Mouse (Mus musculus) heart, embryonic 15.5 days (tissue): ENCODE results near the gene Daam1. TPM values are rescaled to one million over a fixed set of nuclear protein-coding genes. Genes with fewer than 3 reads are reported as not detected.
A peak's percentile ranks its signal among the peaks of the same experiment; 100 is the strongest.

Experiments used
- ATAC-seq: fragments of 200-750 bp; cut with Nextera tagmentation; replicated peaks from 2 replicates; pipeline ENCODE4 v1.8.0; 2017; ENCODE audit warnings: low read depth, moderate TSS enrichment; ENCODE audit not compliant: insufficient number of reproducible peaks, insufficient read depth, low FRiP score
- H3K27ac ChIP-seq: fragments of 300-500 bp; sonication (generic); 2 replicates; pipeline ENCODE4 v1.5.1; 2015; ENCODE audit warnings: mild to moderate bottlenecking, inconsistent platforms
- H3K27me3 ChIP-seq: fragments of 300-500 bp; sonication (generic); 2 replicates; pipeline ENCODE4 v1.6.1; 2015; ENCODE audit warnings: inconsistent platforms
- H3K36me3 ChIP-seq: fragments of 300-500 bp; sonication (generic); 2 replicates; pipeline ENCODE4 v1.6.1; 2015; ENCODE audit warnings: mild to moderate bottlenecking, inconsistent platforms
- H3K4me1 ChIP-seq: fragments of 300-500 bp; sonication (generic); replicated peaks from 2 replicates; pipeline ENCODE4 v1.6.1; 2015; ENCODE audit warnings: inconsistent platforms
- H3K4me2 ChIP-seq: fragments of 300-500 bp; sonication (generic); 2 replicates; pipeline ENCODE4 v1.6.1; 2015; ENCODE audit warnings: inconsistent platforms, mild to moderate bottlenecking, moderate library complexity
- H3K4me3 ChIP-seq: fragments of 300-500 bp; sonication (generic); 2 replicates; pipeline ENCODE4 v1.5.1; 2015; ENCODE audit warnings: mild to moderate bottlenecking, inconsistent platforms
- H3K9ac ChIP-seq: fragments of 300-500 bp; sonication (generic); 2 replicates; pipeline ENCODE4 v1.6.1; 2015; ENCODE audit warnings: mild to moderate bottlenecking, inconsistent platforms
- H3K9me3 ChIP-seq: fragments of 300-500 bp; sonication (generic); replicated peaks from 2 replicates; pipeline ENCODE4 v1.6.1; 2016; ENCODE audit warnings: inconsistent platforms
- WGBS: fragments of 180-500 bp; shearing (Covaris S2); methylation state at CpG from one replicate; pipeline ENCODE4 v1.1.7; 2015; ENCODE audit warnings: mixed read lengths; 5-methylcytosine and 5-hydroxymethylcytosine counted together
- polyA plus RNA-seq: library from polyadenylated mRNA; unstranded; fragments of >200 nt; fragmentation: Nextera tagmentation; extraction: Ambion mirVana; gene quantifications from 2 replicates; pipeline ENCODE4 v1.2.1, GENCODE M21; 2015

The Daam1 gene
- polyA plus RNA-seq, 1 experiment from 2014 or later: 20.9 TPM

GRCm38 (mm10) chr12:72031171-72031570 is 200.3 kb downstream of the Daam1 start:
- Histone ChIP-seq H3K9ac (no peak overlapping the region), H3K36me3 (no peaks in the 10 kb centered on the region), H3K27ac (peak overlapping the region; percentile 41), H3K4me3 (no peak overlapping the region), H3K4me2 (no peak overlapping the region), H3K4me1 (peaks cover 2% of the 10 kb centered on the region), H3K9me3 (no peaks in the 10 kb centered on the region), H3K27me3 (no peaks in the 10 kb centered on the region)
- 60% methylated on average over 5 of the region's 5 CpGs for WGBS
- no peak for ATAC-seq

GRCm38 (mm10) chr12:72031794-72032193 is 200.9 kb downstream of the Daam1 start:
- H3K36me3 ChIP-seq: no peaks in the 10 kb centered on the region
- H3K9ac ChIP-seq: no peak overlapping the region
- H3K4me1 ChIP-seq: peaks cover 8% of the 10 kb centered on the region
- ATAC-seq: no peak
- H3K4me3 ChIP-seq: no peak overlapping the region
- no peak overlapping the region for H3K4me2 ChIP-seq
- WGBS: 71% methylated on average over 6 of the region's 6 CpGs
- H3K27me3 ChIP-seq: no peaks in the 10 kb centered on the region
- no peaks in the 10 kb centered on the region for H3K9me3 ChIP-seq
- peak overlapping the region; percentile 41 for H3K27ac ChIP-seq

GRCm38 (mm10) chr12:72036097-72036661 is 205.3 kb downstream of the Daam1 start:
- WGBS: 24% methylated on average over 9 of the region's 9 CpGs
- no peaks in the 10 kb centered on the region for H3K36me3 ChIP-seq
- peak overlapping the region; percentile 76 for H3K27ac ChIP-seq
- H3K4me3 ChIP-seq: no peak overlapping the region
- no peak overlapping the region; the same call in 1 of the 2 replicates for H3K9ac ChIP-seq
- H3K4me2 ChIP-seq: no peak overlapping the region
- H3K9me3 ChIP-seq: no peaks in the 10 kb centered on the region
- ATAC-seq: peak; percentile 39; the same call in 1 of the 2 replicates
- H3K4me1 ChIP-seq: peaks cover 24% of the 10 kb centered on the region
- no peaks in the 10 kb centered on the region for H3K27me3 ChIP-seq

- no peaks in the 10 kb centered on the region for H3K27me3 ChIP-seq
- no peak overlapping the region for H3K9ac ChIP-seq
- H3K4me1 ChIP-seq: peaks cover 24% of the 10 kb centered on the region
- no peaks in the 10 kb centered on the region for H3K36me3 ChIP-seq
- WGBS: 68% methylated on average over 6 of the region's 6 CpGs
- no peak overlapping the region for H3K4me3 ChIP-seq
- H3K9me3 ChIP-seq: no peaks in the 10 kb centered on the region
- no peak overlapping the region for H3K4me2 ChIP-seq
- peak overlapping the region; percentile 76; the same call in 1 of the 2 replicates for H3K27ac ChIP-seq
- no peak for ATAC-seq
Measured at GRCm38 (mm10) chr12:72037049-72037448, 206.2 kb downstream of the Daam1 start.

- Histone ChIP-seq H3K4me2 (no peak overlapping the region), H3K36me3 (no peaks in the 10 kb centered on the region), H3K4me3 (no peak overlapping the region), H3K27me3 (no peaks in the 10 kb centered on the region), H3K27ac (peak overlapping the region; percentile 21; the same call in 1 of the 2 replicates), H3K9ac (no peak overlapping the region), H3K9me3 (no peaks in the 10 kb centered on the region), H3K4me1 (peaks cover 24% of the 10 kb centered on the region)
- 22% methylated on average over 2 of the region's 2 CpGs for WGBS
- no peak for ATAC-seq
Measured at GRCm38 (mm10) chr12:72038866-72039265, 208.0 kb downstream of the Daam1 start.

- peak overlapping the region; percentile 21; the same call in 1 of the 2 replicates for H3K27ac ChIP-seq
- H3K27me3 ChIP-seq: no peaks in the 10 kb centered on the region
- H3K36me3 ChIP-seq: no peaks in the 10 kb centered on the region
- H3K4me3 ChIP-seq: no peak overlapping the region
- no peak overlapping the region for H3K4me2 ChIP-seq
- H3K4me1 ChIP-seq: peaks cover 24% of the 10 kb centered on the region
- 34% methylated on average over 8 of the region's 8 CpGs for WGBS
- no peak overlapping the region for H3K9ac ChIP-seq
- no peaks in the 10 kb centered on the region for H3K9me3 ChIP-seq
- ATAC-seq: no peak
Measured at GRCm38 (mm10) chr12:72039501-72039900, 208.6 kb downstream of the Daam1 start.

GRCm38 (mm10) chr12:72041238-72041637 is 210.4 kb downstream of the Daam1 start:
- H3K27me3 ChIP-seq: no peaks in the 10 kb centered on the region
- no peak overlapping the region for H3K4me3 ChIP-seq
- no peak for ATAC-seq
- WGBS: 87% methylated on average over 3 of the region's 3 CpGs
- H3K36me3 ChIP-seq: no peaks in the 10 kb centered on the region
- H3K27ac ChIP-seq: no peak overlapping the region
- no peak overlapping the region for H3K9ac ChIP-seq
- peaks cover 21% of the 10 kb centered on the region for H3K4me1 ChIP-seq
- H3K4me2 ChIP-seq: no peak overlapping the region
- H3K9me3 ChIP-seq: no peaks in the 10 kb centered on the region

Other genes with a start within 250 kb of the Daam1 start
- 0.48 and 0.60 TPM in 2 replicates for gene Gpr135, start 240.0 kb downstream of the Daam1 start, polyA plus RNA-seq